Mouse (Mus musculus) ovary, postnatal 10 days (tissue): ENCODE results near the gene Usp46.
"Not testable (repeated sequence)": the region's sequence is repeated elsewhere in the genome, so short reads cannot be mapped to it uniquely, and the experiment has no call there.

Experiments
- DNase-seq: peaks from one replicate; pipeline ENCODE4 v3.0.0; 2022; ENCODE audit warnings: low spot score

The Usp46 gene

DNA sequence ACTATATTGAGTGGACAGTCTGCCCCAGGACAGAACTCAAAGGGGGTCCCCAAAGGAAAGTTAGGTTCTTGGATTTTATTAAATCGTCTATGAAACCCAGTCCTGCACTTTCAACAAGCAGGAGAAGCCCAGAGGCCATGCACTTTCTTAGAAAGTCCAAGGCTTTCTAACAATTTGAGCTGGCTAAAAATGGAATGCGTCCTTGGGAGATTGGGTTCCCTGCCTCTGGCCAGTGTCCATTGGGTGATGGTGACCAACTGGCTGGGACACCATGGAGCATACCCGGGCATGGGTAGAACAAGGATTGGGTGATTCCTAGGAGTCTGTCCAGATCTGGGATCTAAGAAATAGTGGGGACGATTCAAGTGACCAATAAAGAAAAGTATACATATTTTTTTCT, 47.7 kb downstream of the Usp46 start:
- no peak for DNase-seq

GRCm38 (mm10) chr5:74018870-74019565, 49.2 kb downstream of the Usp46 start:
- no peak for DNase-seq

GRCm38 (mm10) chr5:74017488-74017887, 50.7 kb downstream of the Usp46 start:
- DNase-seq: no peak

GRCm38 (mm10) chr5:74011629-74012028, 56.6 kb downstream of the Usp46 start:
- DNase-seq: no peak

GRCm38 (mm10) chr5:74007492-74008070, 60.6 kb downstream of the Usp46 start:
- no peak for DNase-seq

DNA sequence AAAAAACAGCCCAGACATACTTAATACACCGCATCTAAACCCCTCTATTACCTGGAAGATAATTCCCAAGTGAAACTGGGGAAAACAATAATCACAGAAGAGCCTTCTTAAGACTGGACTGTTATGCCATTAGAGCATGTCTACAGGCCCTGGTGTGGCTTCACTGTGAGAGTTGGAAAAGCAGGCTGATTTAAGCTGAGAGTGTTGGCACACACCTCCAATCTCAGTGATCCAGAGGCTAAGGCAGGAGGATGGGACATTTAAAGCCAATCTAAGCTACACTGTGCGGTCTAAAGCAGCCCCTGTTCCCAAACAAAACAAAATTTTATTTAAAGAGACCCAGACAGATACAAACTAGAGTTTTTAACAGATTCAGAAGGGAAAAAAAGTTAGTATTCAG, 62.3 kb downstream of the Usp46 start:
- no peak for DNase-seq

DNA sequence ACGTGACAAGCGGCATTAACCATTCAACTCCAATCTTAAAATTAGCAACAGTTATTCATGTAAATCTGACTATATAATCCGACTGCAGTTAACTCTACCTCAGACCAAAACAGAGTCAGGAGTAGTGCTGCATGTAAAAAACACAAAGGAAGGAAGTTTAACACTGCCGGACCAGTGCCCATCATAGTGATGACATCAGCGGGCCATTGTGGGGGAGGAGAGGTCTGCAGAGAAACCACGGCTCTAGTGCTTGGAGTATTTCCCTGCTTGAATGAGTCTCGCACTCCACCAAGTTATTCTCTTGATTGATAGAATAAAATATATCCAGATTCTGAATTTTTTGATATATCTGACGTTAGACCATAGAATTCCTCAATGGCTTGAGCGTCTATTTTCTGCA, 66.5 kb downstream of the Usp46 start:
- DNase-seq: no peak

- DNase-seq: no peak
These were observed 69.3 kb downstream of the Usp46 start for GRCm38 (mm10) chr5:73998966-73999365.

GRCm38 (mm10) chr5:73994850-73995249, 73.4 kb downstream of the Usp46 start:
- no peak for DNase-seq

DNA sequence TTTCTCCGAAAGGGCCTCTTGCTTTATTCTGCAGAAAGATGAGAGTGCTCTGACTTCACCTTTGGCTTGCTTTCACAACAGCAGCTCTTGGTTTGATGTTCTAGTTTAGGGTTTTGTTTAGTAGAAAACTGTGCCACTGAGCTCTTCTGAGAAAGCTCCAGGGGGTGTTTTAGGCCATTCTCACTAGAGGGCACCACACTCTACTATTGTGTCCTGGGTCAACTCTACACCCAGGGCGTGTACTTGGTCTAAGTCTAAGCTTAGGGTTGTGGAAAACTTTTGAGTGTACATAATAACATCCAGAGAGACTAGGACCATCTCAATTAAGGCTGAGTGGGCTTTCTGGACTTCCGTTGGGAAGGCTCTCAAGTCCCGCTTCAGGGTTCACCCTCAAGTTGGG, 74.7 kb downstream of the Usp46 start:
- DNase-seq: no peak

GRCm38 (mm10) chr5:73992321-73992720, 75.9 kb downstream of the Usp46 start:
- no peak for DNase-seq

- no peak for DNase-seq
These were observed 78.7 kb downstream of the Usp46 start for GRCm38 (mm10) chr5:73989532-73989931.

DNA sequence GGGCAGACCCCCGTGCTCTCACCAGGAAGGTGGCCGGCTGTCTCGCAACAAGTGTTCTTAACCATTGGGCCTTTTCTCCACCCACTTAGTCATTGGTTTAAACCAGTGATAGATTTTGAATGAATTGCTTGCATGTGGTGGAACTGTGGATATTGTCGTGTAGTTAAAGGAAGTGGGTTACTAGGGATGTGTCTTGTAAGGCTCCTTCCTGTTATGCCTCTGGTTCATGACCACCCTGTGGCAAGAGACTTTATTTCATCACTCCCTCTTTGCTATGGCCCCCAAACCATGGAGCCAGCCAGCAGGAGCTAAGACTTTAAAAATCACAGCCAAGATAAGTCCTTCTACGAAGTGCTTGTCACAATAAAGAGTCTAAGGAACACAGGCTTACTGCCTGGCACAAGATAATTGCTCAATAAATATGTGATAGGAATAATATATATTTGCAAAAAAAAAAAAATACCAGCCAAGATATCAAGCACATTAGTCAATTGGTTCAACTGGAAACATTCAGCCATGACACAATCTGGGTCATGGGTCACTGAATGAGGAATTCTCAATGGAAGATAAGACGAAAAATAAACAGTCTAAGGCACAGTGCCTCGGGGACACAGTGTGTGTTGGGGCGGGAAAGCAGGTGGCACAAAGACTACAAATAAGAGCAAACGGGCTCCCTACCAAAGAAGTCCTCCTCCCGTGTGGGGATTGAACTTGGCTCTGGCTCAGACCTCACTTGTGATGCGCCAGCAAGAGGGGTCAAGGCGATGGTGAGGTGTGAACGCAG, 80.3 kb downstream of the Usp46 start:
- DNase-seq: no peak

- no peak for DNase-seq
These were observed 90.8 kb downstream of the Usp46 start for GRCm38 (mm10) chr5:73977426-73977825.

DNA sequence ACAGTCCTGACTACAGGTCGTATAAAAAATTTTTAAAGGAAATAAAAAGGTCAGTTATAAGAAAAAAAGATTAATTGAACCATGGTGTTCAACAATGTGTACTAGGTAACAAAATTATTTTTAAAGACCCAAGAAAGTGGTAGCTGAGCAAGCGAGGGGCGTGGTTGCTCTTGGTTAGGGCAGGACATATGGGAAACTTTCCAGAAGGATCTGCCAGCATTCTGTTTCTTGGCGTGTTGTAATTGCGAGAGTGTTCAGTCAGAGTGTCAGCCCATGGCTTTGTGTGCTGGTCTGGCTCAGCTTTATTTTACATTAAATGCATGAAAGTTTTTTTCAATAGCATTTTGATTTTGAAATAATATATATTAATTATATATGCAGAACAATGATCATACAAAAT, 96.5 kb downstream of the Usp46 start:
- no peak for DNase-seq

- DNase-seq: no peak
These were observed 98.1 kb downstream of the Usp46 start for GRCm38 (mm10) chr5:73970024-73970628.

GRCm38 (mm10) chr5:73969338-73969737, 98.9 kb downstream of the Usp46 start:
- DNase-seq: no peak

GRCm38 (mm10) chr5:73959779-73960178, 108.5 kb downstream of the Usp46 start:
- DNase-seq: no peak

DNA sequence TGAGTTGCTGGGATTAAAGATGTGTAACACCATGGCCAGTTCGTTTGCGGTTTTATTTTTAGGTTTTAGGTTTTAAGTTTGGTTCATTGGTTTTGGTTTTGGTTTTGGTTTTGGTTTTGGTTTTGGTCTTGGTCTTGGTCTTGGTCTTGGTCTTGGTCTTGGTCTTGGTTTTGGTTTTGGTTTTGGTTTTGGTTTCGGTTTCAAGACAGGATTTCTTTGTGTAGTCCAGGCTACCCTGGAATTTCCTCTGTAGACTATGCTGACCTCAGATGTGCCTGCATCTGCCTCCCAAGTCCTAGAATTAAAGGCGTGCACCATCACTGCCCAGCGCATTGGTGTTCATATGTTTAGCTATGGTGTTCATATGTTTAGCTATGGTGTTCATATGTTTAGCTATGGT, 109.6 kb downstream of the Usp46 start:
- DNase-seq: not testable (repeated sequence)

GRCm38 (mm10) chr5:73958096-73958495, 110.1 kb downstream of the Usp46 start:
- DNase-seq: no peak

DNA sequence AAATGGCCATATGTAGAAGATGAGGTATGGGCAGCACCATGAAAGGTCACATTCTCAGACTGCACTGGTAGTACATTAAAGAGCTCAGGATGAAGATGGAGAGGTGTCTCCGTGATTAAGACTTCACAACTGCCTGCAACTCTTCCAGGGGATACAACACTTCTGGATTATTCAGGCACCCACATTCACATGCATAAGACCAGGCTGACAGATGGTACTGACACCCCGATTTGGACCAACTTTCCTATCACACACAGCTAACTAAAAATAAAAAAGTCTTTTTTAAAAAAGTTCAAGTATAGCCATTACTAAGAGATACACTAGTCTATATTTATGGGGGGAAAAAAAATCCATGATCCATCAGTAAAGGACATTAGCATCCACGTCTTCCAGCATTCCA, 112.5 kb downstream of the Usp46 start:
- DNase-seq: no peak

GRCm38 (mm10) chr5:73955005-73955404, 113.2 kb downstream of the Usp46 start:
- no peak for DNase-seq

- DNase-seq: no peak
These were observed 115.1 kb downstream of the Usp46 start for GRCm38 (mm10) chr5:73953066-73953614.
